Mouse (Mus musculus) lung, postnatal 0 days (tissue): Measurements from ENCODE around the gene Sdf2l1.

Experiments used
- CTCF ChIP-seq: IDR thresholded peaks from 2 replicates; pipeline ENCODE4 v1.5.1; 2016; ENCODE audit warnings: antibody characterized with exemption, mild to moderate bottlenecking
- EP300 ChIP-seq: IDR thresholded peaks from 2 replicates; pipeline ENCODE4 v1.6.1; 2016; ENCODE audit warnings: antibody characterized with exemption, mild to moderate bottlenecking, control low read depth

DNA sequence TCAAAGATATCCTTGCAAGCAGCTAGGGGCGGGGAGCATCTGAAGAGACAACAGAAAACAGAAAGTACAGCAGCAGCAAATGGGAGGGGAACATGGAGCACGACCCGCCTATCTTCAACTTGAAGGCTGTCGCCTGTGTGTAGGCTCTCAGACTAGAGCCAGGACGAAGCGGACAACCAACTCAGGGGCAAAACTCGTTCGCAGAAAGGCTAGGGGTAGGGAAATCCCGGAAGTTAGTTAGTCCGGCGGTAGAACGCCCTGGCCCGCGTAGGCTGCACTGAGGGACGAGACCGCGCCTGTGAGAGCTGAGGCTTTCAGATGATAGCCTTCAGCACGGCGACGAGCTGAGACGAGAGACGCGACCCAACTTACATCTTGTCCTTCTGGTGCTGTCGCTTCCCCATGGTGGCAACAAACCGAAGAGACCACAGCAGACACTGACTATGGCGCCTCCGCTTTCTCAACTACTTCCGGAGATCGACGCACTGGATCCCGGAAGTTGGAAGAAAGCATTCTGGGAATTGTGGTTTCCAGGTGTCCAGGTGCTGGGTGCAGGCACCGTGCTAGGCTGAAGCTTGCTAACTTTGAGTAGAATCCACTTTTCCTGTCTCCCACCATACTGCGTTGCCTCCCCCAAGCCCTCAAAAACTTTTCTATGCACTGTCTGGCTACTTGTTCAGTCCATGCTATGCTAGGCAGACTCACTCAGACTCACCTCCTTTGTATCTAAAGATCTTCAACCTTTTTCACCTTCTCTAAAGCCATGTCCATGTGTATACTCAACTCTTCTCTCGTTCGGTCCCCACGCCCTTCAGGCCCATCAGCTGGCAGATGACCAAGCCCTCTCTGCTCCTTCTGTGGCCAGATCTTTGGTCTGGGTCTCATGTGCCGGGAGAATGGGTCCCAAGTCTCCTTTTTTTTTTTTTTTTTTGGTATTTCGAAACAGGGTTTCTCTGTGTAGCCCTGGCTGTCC lies 21.1 kb downstream of the Sdf2l1 start, which contains the start of gene Ppil2:
- TF ChIP-seq CTCF (no peak), EP300 (no peak)
